Mouse (Mus musculus): ENCODE data around the gene Naa80.

The Naa80 gene

DNA sequence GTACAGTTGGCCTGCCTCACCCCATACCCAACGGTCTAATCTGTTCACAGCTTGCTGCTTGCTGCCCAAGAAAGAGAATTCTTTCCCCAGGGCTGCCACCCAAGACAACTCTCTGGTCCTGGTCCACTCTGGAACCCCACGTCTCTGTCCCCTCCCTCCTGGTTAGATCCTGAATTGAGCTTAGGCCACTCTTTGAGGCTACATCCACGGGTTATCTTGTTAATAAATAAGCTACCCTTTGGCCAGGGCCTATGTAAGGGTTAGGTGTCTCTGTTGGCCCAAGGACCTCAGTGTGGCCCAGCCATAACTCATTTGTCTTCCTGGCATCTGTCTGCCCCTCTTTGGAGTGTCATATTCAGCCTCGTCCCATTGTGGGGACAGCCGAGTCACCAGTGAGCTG, 19.7 kb downstream of the Naa80 start:
- no peak for DNase-seq

DNA sequence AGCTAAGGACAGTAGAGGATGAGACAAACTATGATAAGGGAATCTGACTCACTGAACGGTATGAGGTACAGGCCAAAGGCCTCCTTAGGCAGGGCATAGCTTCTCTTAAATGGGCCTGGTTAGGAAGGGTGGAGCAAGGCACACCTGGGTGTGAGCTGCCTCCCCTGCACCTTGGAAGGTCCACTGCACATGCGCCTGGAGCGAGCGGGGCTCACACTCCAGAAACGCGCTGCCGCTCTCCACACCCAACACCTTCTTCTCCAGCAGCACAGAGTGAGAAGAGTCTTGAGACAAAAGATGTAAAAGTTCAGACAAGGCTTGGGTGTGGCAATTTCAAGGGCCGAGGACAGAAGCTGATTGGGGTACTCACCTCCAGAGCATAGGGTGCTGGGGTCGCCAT, 20.7 kb downstream of the Naa80 start:
- DNase-seq = no peak

DNA sequence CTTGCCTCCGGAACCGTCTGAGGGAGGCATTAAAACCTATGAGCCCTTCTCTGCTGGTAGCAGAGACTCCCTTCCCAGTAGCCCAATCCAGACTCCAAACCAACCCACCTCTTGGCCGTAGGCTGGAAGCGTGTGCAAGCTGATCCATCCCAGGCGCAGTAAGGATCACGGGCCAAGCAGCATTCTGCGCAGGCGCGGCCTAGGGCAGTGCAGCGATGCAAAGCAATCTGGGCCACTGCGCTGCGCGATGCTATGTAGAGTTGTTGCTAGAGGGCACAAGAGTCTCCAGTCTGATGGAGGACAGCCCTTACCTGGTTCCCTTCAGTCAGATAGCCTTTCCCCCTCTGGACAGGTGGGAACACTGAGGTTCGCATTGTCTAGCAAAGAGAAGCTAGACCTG, 21.2 kb downstream of the Naa80 start:
- DNase-seq = peak; percentile 50 to 80

DNA sequence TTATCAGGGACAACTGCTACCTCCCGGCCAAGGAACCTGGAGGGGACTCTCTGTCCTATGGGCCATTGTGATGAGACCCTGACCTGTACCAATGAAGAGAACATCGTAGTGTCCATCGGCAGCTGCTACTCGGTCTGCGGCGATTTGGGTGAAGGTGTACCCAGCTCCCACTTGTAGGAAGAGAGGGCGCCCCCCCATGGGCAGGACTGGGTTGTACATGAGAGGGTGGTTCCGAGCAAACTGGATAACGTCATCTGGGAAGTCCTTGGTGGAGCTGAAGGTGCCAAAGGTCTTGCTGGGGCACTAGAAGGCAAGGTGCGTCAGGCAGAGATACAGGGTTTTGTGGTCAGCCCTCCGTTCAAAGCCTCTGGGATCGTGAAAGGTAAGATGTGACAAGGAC, 22.1 kb downstream of the Naa80 start:
- peak; percentile 51 to 65 for DNase-seq

DNA sequence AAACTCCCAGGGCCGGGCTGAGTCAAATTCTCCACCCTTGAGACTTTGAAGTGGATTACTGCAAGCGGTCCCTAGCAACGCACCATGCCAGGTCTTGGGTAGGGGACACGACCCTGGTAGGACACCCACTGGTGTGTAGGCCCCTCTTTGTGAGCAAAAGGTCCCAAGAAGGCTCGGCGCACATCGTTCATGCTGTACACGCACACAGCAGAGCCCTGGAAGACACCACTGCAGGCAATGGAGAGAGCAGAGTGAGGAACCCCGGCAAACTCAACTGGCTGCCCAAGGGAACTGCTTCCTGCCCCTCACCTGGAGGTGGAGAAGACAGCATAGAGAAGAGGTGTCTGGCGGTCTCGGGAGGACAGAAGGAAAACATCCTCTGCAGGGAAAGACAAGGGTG, 22.6 kb downstream of the Naa80 start:
- DNase-seq = no peak

DNA sequence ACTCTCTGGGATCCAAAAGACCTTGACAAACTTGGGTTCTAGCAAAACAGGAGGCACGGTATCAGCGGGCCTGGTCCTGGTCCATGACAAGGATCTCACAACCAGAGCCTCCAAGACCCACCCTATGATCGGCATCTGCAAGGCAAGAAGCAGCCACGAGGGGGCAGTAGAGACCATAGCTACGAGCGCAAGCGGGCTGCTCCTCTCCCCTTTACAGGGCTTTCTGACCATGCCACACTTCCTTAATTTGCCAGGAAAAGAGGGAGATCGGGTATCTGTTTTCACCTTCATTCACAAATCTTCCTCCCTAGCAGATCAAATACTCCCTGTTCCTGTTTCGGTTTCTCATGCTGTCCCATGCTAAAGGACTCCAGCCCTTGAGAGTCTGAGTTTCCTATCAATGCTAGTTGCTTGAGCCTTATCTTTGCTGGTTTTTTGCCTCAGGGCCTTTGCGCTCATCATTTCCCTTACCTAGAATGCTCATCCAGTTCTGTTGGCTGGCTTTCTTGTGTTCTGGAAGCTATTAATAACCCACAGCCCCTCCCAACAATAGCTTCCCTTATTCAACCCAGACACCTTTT, 23.5 kb downstream of the Naa80 start:
- DNase-seq = peak; percentile 95 to 97

DNA sequence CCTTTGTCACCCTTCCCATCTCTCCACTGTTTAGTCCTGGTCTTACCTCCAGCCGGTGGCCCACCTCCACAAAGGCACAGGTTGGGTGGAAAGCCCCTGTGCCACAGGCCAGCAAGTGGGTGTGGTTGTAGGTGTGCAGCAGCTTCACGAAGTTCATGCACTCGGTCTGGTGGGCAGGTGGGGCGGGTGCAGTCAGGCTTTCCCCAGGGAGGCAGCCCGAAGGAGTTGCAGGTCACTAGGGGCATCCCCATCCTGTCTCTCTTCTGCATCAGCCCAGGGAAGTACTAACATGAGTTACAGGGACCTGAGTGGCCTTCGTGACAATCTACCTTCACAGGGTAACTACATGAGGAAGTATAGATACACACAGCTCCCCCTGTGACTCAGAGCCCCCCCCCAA, 24.6 kb downstream of the Naa80 start:
- DNase-seq = no peak

DNA sequence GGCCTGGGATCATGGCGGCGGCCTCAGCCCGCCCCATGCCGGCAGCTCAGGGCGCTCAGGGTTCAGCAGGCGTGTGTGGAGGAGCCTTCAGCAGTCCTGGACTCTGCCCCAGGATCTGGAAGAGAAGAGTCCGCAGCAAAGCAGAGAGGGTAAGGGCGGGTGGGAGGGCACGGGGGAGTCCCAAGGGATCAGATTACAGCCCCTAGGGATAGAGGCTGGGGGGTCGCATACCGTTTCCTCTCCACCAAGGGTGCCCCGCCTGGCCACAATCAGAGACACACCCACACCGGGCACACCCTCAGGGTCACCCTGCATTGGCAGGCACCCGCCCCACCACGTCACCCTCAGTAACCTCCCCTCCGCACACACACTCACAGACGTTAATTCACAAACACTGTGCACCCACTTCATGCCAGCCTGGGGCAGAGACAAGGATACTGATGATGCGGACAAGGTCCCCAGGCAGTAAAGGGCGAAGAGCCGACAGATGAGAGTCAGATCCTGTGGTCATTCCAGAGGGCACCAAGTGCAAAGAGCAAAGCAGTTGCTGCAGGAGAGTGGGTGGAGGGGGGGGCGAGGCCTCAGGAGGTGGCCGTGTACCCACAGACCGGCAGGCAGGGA, 26.5 kb downstream of the Naa80 start:
- no peak for DNase-seq

DNA sequence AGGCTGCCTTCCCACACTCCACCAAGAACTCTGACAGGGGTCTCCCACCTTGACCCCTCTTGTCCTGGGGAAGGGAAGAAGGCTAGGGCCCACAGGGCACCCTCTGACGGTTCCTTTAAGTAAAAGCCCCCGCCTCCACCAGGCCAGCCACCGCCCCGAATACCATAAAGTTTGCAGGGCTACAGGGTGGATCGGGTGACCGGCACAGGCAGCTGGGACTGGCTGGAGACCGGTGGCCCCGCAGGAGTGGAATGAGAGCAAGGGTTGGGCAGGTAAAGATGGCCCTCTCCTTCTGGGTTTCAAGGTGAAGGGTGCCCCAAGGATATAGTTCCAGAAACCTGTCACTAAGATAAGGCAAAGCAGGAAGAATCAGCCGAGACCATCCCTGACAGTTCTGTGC, 27.9 kb downstream of the Naa80 start:
- no peak for DNase-seq

DNA sequence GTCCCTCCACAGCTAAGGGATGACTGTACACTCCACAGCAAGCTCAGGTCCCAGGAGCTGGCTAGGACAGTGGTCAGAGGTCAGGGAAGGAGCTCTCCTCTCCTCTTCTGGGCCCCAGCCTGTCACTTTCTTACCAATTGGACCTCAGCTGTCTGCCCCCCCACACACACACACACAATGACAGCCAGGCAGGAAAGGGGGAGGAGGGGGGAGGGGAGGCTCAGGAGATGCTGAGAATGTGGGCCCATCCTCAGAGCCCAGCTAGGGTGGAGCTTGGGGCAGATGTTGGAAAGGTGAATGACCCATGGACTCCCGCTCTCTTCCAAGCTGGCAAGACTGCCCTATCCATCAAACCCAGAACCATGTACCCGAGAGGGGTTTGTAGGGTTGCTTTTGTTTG, 28.3 kb downstream of the Naa80 start:
- no peak for DNase-seq

DNA sequence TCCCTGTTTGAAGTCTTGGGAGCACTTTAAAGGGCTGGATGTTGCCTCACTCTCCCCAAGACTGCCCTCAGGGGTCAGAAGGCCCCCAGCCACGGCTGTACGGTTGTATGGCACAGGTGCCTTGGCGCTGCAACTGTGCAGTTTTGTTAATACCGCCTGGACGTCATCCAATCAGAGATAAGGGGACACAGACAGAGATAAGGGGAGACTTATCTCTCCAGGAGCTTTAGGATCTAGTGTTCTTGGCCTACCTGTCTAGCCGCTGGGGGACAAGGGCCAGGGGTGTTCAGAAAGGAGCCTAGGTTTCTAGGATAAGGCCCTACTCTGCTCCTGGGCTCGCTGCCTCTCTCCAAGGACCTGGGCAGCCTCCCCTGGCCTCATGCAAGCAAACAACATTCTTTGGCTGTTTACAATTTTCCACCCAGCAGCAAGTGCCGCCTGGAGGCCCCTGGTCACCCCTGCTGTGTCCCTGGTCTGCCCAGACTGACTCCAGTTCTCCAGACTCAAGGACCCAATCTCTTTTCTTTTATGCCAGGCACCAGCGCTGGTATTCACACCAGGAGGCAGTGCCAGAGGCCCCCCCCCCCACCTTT, 29.1 kb downstream of the Naa80 start:
- no peak for DNase-seq

DNA sequence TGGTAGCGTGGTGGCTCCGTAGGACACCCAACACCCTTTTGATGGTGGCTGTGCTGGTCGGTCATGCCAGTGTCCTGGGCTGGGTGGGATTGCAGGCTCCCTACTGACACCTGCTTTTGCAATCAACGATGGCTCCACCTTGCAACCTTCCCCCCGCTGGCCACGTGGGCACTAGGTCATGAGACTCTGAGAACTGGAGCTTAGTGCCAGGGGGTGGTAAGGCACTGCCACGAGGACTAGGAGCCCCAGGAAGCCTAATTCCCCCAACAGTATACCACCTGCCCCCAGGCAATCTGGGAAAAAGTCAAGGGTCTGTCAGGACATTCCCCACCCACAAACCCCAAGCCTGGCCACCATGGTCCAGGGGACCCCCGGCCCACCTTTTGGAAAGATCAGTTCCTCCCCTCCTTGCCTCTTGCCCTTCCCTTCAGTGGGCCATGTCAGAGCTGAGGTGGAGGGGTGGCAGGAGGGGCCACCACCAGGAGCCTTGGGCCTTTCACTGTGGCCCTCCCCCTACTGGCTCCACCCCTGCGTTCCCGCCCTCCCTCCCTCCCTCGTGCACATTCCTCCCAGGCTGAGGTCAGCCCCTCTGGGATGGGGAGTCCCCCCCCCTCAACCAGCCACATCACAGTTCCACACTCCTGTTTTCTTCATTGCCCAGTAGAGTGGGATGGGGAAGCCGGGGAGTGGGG, 30.2 kb downstream of the Naa80 start, which contains the start of gene Sema3b:
TSS of gene Sema3b (minus strand) at position 489 of the 692 bp plus-strand sequence.
- no peak for DNase-seq

DNA sequence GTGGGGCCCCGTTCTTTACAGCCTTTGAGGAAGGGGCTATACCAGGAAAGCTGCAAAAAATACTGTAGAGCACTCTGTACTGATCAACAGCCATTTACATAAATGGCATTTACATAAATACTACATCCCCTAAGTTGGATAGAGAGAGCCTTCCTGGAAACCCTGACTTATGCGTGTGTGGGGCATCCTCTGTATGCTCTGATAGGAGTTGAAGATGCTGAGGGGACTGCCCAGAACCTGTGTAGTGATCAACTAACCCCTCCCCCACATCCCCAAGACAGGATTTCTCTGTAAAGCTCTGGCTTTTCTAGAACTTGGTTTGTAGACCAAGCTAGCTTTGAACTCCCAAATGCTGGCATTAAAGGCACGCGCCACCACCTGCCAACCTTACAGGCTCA, 30.7 kb downstream of the Naa80 start:
- DNase-seq = no peak

DNA sequence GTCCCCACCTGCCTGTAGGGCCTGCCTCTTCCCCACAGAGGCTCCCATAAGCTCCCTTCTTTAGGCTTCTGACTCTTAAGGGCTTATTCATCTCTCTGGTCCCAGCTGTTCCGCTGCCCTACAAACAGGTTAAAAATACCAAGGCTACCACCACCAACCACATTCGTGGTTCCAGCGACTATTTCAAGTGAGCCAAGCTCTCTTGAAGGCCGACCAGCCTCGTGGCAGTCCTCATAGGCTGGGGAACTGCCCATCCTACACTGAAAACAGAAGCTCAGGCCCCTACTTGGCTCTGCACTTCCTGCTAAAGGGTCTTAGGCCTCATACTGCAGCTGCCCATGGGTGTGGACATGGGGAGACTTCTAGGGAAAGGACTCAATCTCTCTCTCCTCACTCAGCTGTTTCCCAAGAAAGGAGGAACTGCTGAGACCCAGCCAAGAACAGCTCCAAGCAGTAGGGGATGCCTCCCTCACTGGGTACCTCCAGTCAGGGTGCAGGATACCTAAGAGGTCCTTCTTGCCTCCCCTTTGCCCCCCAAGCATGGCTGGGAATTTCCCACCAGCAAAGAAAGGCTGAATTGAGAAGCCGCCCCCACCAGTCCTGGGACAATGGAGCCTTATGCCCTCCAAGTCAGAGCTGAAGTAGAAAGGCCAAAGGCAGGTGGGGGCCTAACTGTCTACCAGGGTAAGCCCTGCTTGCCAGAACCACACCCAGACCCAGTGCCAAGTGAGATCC, 32.9 kb downstream of the Naa80 start:
- DNase-seq = no peak

DNA sequence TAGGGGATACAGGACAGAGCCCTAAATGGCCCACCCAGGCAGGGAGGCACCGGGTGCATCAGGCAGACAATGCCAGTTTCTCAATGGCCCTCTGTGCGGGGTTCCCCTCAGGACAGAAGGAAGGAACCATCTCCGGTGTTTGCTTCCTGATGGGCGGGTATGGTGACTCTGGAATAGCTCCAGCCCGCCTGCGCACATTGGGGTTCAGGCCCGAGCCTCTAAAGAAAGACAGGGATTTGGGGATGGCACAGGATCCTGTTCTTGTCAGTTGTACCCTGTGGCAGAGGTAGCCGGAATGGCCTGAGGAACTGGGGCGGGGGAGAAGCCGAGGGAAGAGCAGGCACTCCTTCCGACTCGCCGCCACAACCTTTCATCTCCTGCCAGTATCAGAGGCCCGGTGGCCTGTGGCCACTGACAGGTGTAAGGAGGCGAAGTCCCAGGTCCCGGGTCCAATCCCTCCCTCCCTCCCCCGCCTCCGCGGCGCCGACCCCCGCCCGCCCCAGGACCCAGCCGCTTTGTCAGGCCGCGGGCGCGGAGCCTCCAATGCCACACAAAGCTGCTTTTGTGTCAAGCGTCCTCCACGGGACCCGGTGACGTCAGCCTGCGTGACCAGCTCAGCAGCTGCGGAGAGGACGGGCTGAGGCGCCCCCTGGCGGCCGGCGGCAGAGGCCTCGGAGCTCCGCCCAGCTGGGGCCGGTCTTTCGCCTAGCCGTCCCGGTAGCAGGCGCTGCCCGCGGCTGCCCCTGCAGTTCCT, 33.7 kb downstream of the Naa80 start:
- peak; percentile 100 for DNase-seq

DNA sequence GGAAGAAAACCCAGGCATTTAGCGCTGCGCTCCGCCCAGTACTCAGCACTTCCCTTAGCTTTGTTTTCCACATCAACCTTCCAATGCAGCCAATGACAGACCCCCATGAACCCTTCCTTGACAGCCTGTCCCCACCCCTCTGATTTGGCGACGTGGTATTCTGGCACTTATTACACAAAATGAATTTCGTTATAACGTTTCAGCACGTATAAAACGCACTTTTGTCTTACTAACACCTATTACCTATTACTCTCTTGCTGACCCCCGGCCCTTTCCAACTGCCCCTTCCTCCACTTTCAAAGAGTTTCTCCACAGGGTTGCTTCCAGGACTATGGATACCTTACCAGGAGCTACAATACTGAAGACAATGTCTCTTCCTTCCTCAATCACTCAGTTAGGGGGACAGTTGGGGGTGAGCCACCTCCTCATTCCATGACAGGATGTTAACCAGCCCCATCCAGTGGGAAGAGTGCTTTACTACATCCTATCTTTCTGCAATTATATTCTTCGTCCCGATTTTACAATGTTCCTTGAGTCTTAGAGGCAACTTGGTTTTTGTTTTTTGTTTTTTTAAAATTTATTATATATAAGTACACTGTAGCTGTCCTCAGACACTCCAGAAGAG, 34.4 kb downstream of the Naa80 start:
- no peak for DNase-seq

DNA sequence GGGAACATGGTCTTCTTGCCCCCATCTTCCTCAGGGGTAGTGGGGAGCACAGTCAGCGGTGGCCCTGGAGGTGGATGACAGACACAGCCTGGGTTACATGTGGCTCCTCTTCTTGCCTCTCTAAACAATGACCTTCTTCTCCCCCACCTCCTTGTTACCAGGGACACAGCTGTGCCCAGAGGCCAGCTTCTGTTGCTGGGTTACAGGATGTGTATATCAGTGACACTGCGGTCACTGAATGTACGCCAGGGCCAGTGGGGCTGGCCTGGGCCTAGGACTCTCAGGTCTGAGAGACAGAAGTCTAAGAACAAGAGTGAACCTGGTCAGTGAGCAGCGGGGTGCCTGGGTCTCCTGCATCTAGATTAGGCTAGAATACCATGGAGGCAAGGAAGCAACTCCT, 36.3 kb downstream of the Naa80 start:
- peak in 1 of 2 experiments; percentile 27 for DNase-seq

DNA sequence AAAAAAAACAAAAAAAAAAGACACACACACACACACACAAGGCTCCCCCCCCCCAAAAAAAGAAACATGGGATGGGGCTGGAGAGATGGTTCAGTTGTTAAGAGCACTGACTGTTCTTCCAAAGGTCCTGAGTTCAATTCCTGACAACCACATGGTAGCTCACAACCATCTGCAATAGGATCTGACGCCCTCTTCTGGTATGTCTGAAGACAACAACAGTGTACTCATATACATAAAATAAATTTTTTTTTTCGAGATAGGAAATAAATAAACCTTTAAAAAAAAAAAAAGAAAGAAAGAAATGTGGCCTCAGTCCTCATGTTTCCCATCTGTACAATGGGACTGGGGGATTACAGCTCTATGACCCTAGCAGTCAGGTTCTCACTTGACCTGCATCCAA, 38.8 kb downstream of the Naa80 start:
- no peak for DNase-seq

DNA sequence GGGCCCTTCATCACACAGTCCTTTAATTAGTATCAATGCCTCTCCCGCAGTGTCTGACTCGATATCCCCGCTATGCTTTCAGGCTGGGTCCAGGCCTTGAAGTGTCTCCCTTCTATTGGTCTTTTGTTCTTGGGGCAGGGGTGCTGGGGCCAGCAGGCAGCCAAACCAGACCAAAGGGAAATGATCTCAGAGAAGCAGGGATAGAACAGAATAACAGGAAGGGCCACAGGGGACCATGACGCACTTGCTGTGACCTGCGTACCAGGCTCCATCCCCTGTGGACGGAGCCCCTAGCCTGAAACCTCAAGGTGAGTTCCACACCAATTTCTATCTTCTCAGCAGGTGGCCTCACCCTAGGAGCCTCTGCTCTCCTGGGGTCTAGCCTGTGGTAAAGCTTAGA, 39.4 kb downstream of the Naa80 start:
- no peak for DNase-seq

DNA sequence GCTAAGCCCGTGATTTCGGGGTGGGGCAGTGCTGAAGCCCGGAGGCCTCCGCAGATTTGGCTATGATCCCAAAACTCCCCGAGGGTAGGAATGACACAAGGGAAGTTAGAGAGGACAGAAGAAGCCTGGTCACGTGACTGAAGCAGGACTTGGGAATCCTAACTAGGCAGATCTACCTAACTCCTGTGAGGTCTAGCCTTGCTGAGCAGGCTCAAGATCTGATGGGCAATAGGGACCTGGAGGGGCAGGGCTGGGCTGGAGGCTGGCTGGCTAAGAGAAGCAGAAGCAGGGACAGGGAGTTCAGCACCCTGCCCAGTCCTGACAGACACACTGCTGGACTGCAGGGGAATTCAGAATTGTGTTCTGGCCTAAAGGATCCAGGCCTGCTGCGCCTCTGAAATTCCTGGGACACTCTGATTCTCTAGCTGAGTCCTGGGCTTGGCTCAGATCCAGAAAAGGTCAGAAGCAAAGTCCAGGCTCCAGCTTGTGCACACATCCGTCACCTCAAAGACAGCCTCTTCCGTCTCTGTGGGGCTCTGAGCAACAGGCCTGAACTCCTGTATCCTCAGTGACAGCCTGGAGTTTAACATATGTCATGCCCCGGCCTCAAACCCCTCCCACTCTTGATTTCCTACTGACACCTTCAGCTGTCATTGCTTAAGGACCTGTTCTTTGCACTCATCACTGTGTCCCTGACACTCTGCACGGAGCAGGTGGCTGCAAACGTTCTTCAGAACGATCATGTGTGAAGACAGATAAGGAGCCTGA, 40.3 kb downstream of the Naa80 start:
- peak in 1 of 2 experiments; percentile 49 for DNase-seq

DNA sequence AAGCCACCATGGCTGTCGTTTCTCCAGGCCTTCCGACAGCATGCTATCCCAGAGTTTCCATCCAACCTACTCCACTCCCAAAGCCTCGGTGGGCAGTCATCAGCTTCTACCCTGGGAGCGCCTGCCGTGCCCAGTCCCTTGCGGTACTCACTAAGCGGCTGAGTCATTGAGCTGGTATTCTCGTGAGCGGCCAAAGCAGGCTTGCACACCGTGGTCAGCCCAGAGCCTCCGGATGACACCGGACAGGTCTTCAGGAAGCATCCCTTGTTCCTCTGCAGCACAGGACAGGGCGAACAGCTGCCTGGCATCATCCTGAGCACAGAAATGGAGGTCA, 40.8 kb downstream of the Naa80 start:
- DNase-seq = no peak
